Mouse (Mus musculus): ENCODE measurements at regions not wholly inside any gene's neighbourhood (a gene's known extent, or its start where the extent isn't known, plus 50 kb on each side); places are given as distances from the start of the nearest gene placed in this dataset.
"Not testable (repeated sequence)": the region's sequence is repeated elsewhere in the genome, so short reads cannot be mapped to it uniquely, and the experiment has no call there.

- H3K27me3 ChIP-seq (replicated peaks; ENCODE audit: control insufficient read depth, insufficient read depth, low read length); H3K36me3 ChIP-seq (ENCODE audit: control insufficient read depth, insufficient read depth, low read length); ATAC-seq: not testable (repeated sequence)
These were observed 189.2 kb upstream of the Rapgef5 start for GRCm38 (mm10) chr12:117327086-117327485.

DNA sequence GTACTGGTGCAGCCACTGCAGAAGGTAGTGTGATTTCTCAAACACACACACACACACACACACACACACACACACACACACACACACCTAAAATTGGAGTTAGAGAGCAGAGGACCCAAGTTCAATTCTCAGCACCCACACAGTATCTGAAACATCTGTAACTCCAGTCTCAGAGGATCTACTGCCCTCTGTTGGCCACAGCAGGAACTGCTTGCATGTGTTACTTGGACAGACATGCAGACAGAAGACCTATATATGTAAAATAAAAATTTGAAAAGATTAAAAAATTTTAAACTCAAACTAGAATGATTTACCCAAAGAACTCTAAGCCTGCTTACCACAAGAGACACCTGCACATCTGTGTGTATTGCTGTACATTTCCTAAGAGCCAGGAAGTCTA lies 185.9 kb upstream of the Rapgef5 start:
- Histone ChIP-seq H3K4me2 (ENCODE audit: low read depth, low read length) (no peak overlapping the region), H3K9ac (ENCODE audit: low read depth, low read length) (no peak overlapping the region), H3K4me3 (ENCODE audit: low read length) (no peak overlapping the region), H3K27me3 (replicated peaks; ENCODE audit: control insufficient read depth, insufficient read depth, low read length) (no peaks in the 10 kb centered on the region), H3K36me3 (ENCODE audit: control insufficient read depth, insufficient read depth, low read length) (no peaks in the 10 kb centered on the region), H3K4me1 (ENCODE audit: control insufficient read depth, insufficient read depth, low read length) (no peaks in the 10 kb centered on the region), H3K27ac (ENCODE audit: low read length) (no peak overlapping the region), H3K9me3 (ENCODE audit: control insufficient read depth, low read length) (0 out of 2 replicates have a peak, but pooled peaks cover 3% of the 10 kb centered on the region)
- ATAC-seq: no peak

More at GRCm38 (mm10) chr12:117327086-117327485, 189.2 kb upstream of the Rapgef5 start:
- not testable (repeated sequence) for H3K4me3 ChIP-seq (ENCODE audit: low read length); H3K4me1 ChIP-seq (ENCODE audit: control insufficient read depth, insufficient read depth, low read length); H3K4me2 ChIP-seq (ENCODE audit: low read depth, low read length); H3K27ac ChIP-seq (ENCODE audit: low read length); H3K9me3 ChIP-seq (ENCODE audit: control insufficient read depth, low read length); H3K9ac ChIP-seq (ENCODE audit: low read depth, low read length)
- WGBS: 58% methylated on average over 5 of the region's 5 CpGs

GRCm38 (mm10) chr12:117336856-117337255 lies 179.4 kb upstream of the Rapgef5 start:
- no peaks in the 10 kb centered on the region for H3K4me1 ChIP-seq (ENCODE audit: control insufficient read depth, insufficient read depth, low read length)
- no peak overlapping the region for H3K4me2 ChIP-seq (ENCODE audit: low read depth, low read length)
- WGBS: 62% methylated on average over 4 of the region's 4 CpGs
- H3K36me3 ChIP-seq (ENCODE audit: control insufficient read depth, insufficient read depth, low read length): no peaks in the 10 kb centered on the region
- no peak overlapping the region for H3K9ac ChIP-seq (ENCODE audit: low read depth, low read length)
- H3K27me3 ChIP-seq (replicated peaks; ENCODE audit: control insufficient read depth, insufficient read depth, low read length): no peaks in the 10 kb centered on the region
- H3K9me3 ChIP-seq (ENCODE audit: control insufficient read depth, low read length): no peaks in the 10 kb centered on the region
- H3K27ac ChIP-seq (ENCODE audit: low read length): no peak overlapping the region
- no peak overlapping the region for H3K4me3 ChIP-seq (ENCODE audit: low read length)
- ATAC-seq: no peak

DNA sequence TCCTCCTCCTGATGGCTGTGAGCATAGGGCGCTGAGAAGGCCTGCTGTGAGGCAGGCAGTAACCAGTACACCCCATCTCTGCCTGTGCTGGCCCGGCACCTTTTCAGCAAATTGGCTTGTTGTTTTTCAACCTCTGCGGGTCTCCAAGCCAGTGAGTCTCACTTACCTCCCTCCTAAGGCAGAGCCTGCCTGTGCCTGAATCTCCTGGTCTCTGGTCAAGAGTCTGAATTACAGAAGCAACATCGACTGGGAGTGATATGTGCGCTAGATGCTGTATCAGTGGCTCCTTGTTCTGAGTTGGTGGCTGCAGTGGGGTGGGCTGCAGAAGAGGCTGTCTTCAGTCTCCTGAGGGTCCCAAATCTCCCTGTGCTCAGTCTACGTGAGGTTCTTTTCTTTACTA lies 174.0 kb upstream of the Rapgef5 start:
- Histone ChIP-seq H3K36me3 (ENCODE audit: control insufficient read depth, insufficient read depth, low read length) (no peaks in the 10 kb centered on the region), H3K4me1 (ENCODE audit: control insufficient read depth, insufficient read depth, low read length) (no peaks in the 10 kb centered on the region; the same call in 1 of the 2 replicates), H3K9me3 (ENCODE audit: control insufficient read depth, low read length) (no peaks in the 10 kb centered on the region), H3K27ac (ENCODE audit: low read length) (no peak overlapping the region), H3K4me2 (ENCODE audit: low read depth, low read length) (no peak overlapping the region), H3K27me3 (replicated peaks; ENCODE audit: control insufficient read depth, insufficient read depth, low read length) (no peaks in the 10 kb centered on the region), H3K4me3 (ENCODE audit: low read length) (no peak overlapping the region), H3K9ac (ENCODE audit: low read depth, low read length) (no peak overlapping the region)
- ATAC-seq: no peak
- 53% methylated on average over 6 of the region's 6 CpGs for WGBS

DNA sequence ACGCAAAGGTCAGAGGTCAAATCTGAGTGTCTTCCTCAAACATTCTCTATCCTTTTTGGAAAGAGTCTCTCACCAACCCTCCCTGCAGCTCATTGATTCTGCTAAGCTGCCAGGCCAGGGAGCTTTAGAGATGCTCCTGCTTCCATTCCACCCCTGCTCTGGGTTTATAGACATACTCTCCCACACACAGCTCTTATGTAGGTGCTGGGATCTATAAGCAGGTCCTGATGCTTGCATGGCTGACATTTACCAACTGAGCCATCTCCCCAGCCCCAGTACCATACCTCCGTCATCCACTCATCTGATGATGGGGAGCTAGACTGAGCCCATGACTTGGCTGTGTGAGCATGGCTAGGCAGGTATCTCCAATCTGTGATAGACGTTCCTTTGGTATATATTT lies 173.2 kb upstream of the Rapgef5 start:
- 92% methylated on average over 3 of the region's 3 CpGs for WGBS
- no peak for ATAC-seq
- Histone ChIP-seq H3K36me3 (ENCODE audit: control insufficient read depth, insufficient read depth, low read length) (no peaks in the 10 kb centered on the region), H3K4me3 (ENCODE audit: low read length) (no peak overlapping the region), H3K9ac (ENCODE audit: low read depth, low read length) (no peak overlapping the region), H3K4me1 (ENCODE audit: control insufficient read depth, insufficient read depth, low read length) (no peaks in the 10 kb centered on the region; the same call in 1 of the 2 replicates), H3K9me3 (ENCODE audit: control insufficient read depth, low read length) (no peaks in the 10 kb centered on the region), H3K27ac (ENCODE audit: low read length) (no peak overlapping the region), H3K4me2 (ENCODE audit: low read depth, low read length) (no peak overlapping the region), H3K27me3 (replicated peaks; ENCODE audit: control insufficient read depth, insufficient read depth, low read length) (no peaks in the 10 kb centered on the region)

DNA sequence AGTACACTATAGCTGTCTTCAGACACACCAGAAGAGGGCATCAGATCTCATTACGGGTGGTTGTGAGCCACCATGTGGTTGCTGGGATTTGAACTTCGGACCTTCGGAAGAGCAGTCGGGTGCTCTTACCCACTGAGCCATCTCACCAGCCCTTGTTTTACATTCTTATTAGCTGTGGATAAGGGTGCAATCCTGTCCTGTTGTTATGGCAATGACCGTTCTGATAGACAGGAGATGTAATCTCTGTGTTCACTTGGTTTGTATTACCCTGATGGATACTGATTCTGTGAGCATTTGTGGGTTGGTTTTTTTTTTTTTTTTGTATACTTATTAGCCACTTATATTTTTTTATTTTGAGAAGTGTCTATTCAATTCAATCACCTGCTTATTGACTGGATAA lies 172.7 kb upstream of the Rapgef5 start:
- WGBS: 89% methylated on average over 5 of the region's 5 CpGs
- not testable (repeated sequence) for H3K9ac ChIP-seq (ENCODE audit: low read depth, low read length); H3K27me3 ChIP-seq (replicated peaks; ENCODE audit: control insufficient read depth, insufficient read depth, low read length); H3K27ac ChIP-seq (ENCODE audit: low read length); H3K9me3 ChIP-seq (ENCODE audit: control insufficient read depth, low read length); H3K4me2 ChIP-seq (ENCODE audit: low read depth, low read length); H3K4me3 ChIP-seq (ENCODE audit: low read length); ATAC-seq; H3K4me1 ChIP-seq (ENCODE audit: control insufficient read depth, insufficient read depth, low read length); H3K36me3 ChIP-seq (ENCODE audit: control insufficient read depth, insufficient read depth, low read length)

DNA sequence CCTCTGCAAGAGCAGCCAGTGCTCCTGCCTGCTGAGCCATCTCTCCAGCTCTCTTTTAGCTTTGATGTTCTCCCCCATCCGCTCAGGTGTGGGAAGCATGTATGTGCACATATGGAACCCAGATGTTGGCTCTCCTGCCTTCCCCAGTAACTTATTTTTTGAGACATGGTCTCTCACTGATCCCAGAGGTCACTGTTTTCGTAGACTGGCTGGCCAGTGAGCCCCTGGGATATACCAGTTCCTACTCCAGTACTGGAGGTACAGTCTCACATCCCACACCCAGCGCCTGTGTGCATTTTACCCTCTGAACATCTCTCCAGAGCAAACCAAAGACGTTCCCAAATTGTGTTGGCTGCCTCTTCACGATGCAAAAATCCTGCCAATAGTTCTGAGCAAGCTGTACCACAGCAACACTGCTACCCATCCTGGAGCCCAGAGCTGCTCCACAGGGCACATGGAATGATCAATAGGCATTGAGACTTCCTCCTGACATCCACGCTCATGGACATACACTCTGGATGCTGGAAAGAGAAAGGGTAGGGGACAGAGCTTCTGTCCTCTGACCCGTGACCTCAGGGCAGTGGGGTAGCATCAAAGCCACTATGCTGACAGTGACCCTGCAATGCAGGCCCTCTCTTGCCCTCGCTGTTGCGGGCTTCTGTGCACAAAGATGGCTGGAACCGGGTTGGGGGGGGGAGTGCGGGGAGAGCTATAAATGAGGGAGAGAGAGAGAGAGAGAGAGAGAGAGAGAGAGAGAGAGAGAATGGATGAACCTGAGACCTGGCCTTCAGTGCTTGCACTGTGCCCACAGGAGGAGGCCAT lies 171.8 kb upstream of the Rapgef5 start:
- no peaks in the 10 kb centered on the region for H3K9me3 ChIP-seq (ENCODE audit: control insufficient read depth, low read length)
- H3K4me1 ChIP-seq (ENCODE audit: control insufficient read depth, insufficient read depth, low read length): no peaks in the 10 kb centered on the region; the same call in 1 of the 2 replicates
- H3K36me3 ChIP-seq (ENCODE audit: control insufficient read depth, insufficient read depth, low read length): no peaks in the 10 kb centered on the region
- no peak overlapping the region for H3K9ac ChIP-seq (ENCODE audit: low read depth, low read length)
- no peak overlapping the region for H3K4me3 ChIP-seq (ENCODE audit: low read length)
- H3K27me3 ChIP-seq (replicated peaks; ENCODE audit: control insufficient read depth, insufficient read depth, low read length): no peaks in the 10 kb centered on the region
- H3K27ac ChIP-seq (ENCODE audit: low read length): no peak overlapping the region
- WGBS: 67% methylated on average over 11 of the region's 11 CpGs
- ATAC-seq: no peak
- H3K4me2 ChIP-seq (ENCODE audit: low read depth, low read length): no peak overlapping the region

DNA sequence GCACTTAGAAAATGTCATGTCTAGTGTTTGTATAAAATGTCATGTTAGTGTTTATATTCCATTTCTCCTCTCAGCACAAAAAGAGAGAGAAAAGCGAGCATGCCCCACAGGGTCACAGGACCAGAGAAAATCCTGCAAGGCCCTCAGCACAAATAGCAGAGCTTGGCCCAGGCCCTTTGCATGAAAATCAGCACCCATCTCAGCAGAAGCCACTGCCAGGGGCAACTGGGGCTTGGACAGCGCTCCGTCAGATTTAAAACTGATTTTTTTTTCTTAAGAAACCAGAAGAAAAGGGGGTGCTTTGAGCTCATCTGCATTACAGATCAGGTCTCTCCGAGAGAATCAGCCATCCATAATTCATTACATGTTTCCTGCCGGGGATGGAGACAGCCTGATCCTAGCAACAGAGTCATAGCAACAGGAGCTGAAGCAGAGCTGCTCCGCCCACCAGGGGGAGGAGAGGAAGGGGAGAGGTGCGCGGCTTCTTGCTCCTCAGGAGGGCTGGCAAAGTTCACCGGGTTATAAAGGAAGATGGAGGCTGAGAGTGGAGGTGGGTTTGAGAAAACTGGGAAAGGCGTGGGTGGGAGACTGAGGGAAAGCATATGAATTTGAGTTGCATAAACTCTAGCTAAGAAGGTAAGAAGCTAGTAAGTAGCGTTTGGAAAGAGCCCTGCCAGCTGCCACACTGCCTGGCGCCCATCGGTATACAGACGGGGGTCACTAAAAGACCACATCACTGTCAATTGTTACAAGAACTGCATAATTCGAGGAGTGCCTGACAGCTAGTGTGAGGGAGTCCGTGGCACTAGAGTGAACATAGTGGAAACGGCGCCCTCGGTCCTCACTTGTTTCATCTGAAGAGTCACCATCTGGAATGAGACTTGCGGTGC lies 170.9 kb upstream of the Rapgef5 start:
- no peak overlapping the region for H3K9ac ChIP-seq (ENCODE audit: low read depth, low read length)
- ATAC-seq: no peak
- H3K4me3 ChIP-seq (ENCODE audit: low read length): no peak overlapping the region
- H3K27me3 ChIP-seq (replicated peaks; ENCODE audit: control insufficient read depth, insufficient read depth, low read length): no peaks in the 10 kb centered on the region
- no peak overlapping the region for H3K4me2 ChIP-seq (ENCODE audit: low read depth, low read length)
- no peaks in the 10 kb centered on the region for H3K36me3 ChIP-seq (ENCODE audit: control insufficient read depth, insufficient read depth, low read length)
- H3K27ac ChIP-seq (ENCODE audit: low read length): no peak overlapping the region
- WGBS: 27% methylated on average over 20 of the region's 20 CpGs
- H3K4me1 ChIP-seq (ENCODE audit: control insufficient read depth, insufficient read depth, low read length): no peaks in the 10 kb centered on the region; the same call in 1 of the 2 replicates
- H3K9me3 ChIP-seq (ENCODE audit: control insufficient read depth, low read length): no peaks in the 10 kb centered on the region

DNA sequence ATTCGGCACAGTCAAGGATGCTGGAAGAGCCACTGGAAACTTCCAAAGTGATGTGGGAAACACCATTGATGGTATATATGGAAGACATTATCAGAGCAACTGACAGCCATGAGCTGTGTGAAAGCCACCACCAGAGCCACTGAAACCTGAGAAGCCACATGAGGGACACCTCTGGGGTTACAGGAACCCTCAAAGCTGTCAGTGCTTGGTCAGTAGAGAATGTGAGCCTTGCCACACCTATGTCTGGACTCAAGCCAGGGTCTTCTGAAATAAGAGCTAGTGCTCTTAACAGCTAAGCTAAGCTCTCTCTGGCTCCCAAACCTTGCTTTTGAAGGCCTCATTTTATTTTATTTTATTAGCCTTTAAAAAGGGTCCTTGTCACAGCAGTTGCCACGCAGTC lies 170.2 kb upstream of the Rapgef5 start:
- H3K4me2 ChIP-seq (ENCODE audit: low read depth, low read length): no peak overlapping the region
- H3K27me3 ChIP-seq (replicated peaks; ENCODE audit: control insufficient read depth, insufficient read depth, low read length): no peaks in the 10 kb centered on the region
- no peak overlapping the region for H3K4me3 ChIP-seq (ENCODE audit: low read length)
- no peaks in the 10 kb centered on the region for H3K9me3 ChIP-seq (ENCODE audit: control insufficient read depth, low read length)
- ATAC-seq: no peak
- H3K9ac ChIP-seq (ENCODE audit: low read depth, low read length): no peak overlapping the region
- 85% methylated on average over 2 of the region's 2 CpGs for WGBS
- no peaks in the 10 kb centered on the region for H3K36me3 ChIP-seq (ENCODE audit: control insufficient read depth, insufficient read depth, low read length)
- no peak overlapping the region for H3K27ac ChIP-seq (ENCODE audit: low read length)
- no peaks in the 10 kb centered on the region; the same call in 1 of the 2 replicates for H3K4me1 ChIP-seq (ENCODE audit: control insufficient read depth, insufficient read depth, low read length)
